Mouse (Mus musculus) heart, postnatal 14 days (tissue): ENCODE results near the gene B230104I21Rik. TPM values are rescaled to one million over a fixed set of nuclear protein-coding genes. Genes with fewer than 3 reads are reported as not detected.

Experiments used
- DNase-seq, 2 experiments: peaks; one replicate each; pipeline ENCODE4 v3.0.0; 2021 to 2022
- intact Hi-C: fragments of 180-260 bp; cut with DNase I; formaldehyde crosslinking; loops from one replicate; pipeline ENCODE4 v1.15.1; 2025
- total RNA-seq, 2 experiments: library from RNA; stranded (reverse); gene quantifications; 2 replicates each; pipeline ENCODE4 v1.2.3; 2021

B230104I21Rik gene
- total RNA-seq, 2 experiments from 2014 or later = not detected

GRCm38 (mm10) chr4:154390333-154391080, 54.6 kb downstream of the B230104I21Rik start:
- intact Hi-C loops = loop anchor here (2.0 to 5.0 kb wide), 2 partner anchors 62 to 112 kb away; no protein-coding TSS in a partner anchor
- no peak for DNase-seq

GRCm38 (mm10) chr4:154392641-154393040, 56.7 kb downstream of the B230104I21Rik start:
- DNase-seq = no peak
- intact Hi-C loops = loop anchor here (5.0 kb wide), 1 partner anchor 110 kb away; no protein-coding TSS in a partner anchor

- peak; percentile 63 to 74 for DNase-seq
- intact Hi-C loops = loop anchor here (5.0 kb wide), 1 partner anchor 109 kb away; no protein-coding TSS in a partner anchor
Measured at GRCm38 (mm10) chr4:154393196-154394122, 57.5 kb downstream of the B230104I21Rik start.

DNA sequence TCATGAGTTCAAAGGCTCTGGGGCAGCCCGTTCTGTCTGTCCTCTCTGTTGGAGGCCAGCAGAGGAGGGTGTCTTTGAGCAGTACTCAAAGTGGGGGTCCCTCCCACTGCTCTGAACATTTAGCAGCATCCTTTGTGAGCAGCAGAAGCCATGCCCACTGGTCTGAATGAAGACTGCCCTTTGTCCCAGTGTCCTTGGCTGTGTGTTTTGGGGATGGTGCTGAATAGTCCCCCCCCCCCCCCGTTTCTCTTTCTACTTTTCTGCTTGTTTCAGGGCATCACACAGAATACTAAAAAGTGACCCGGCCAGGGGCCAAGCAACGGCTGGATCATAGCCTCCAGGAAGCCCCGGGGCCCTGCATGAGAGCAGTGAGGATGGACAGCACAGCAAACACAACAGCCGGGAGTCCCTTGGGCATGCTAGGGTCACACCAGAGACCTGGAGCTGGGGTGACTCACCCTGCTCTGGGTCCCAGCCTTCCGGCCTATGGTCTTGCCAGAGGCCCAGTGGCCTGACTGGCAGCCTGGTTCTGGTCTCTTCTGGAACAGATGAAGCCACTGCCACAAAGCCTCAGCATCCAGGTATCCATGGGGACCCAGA, 58.3 kb downstream of the B230104I21Rik start:
- intact Hi-C loops = loop anchor here (5.0 kb wide), 1 partner anchor 108 kb away; no protein-coding TSS in a partner anchor
- no peak for DNase-seq

- intact Hi-C loops = no loop called here
- no peak for DNase-seq
Measured at GRCm38 (mm10) chr4:154396652-154397301, 60.9 kb downstream of the B230104I21Rik start.

Other genes with a start within 250 kb of the B230104I21Rik start
- under 1 TPM; 0.05 to 0.07 TPM for gene Trp73, start 195.9 kb upstream of the B230104I21Rik start, total RNA-seq
- 10 to 100 TPM; 12.6 to 13.5 TPM for gene Wrap73, start 193.8 kb upstream of the B230104I21Rik start, total RNA-seq
- 100 to 1,000 TPM; 121 to 126 TPM for gene Tprgl, start 175.5 kb upstream of the B230104I21Rik start, total RNA-seq
- 10 to 100 TPM; 18.2 to 20.6 TPM for gene Megf6, start 165.4 kb upstream of the B230104I21Rik start, total RNA-seq
- gene Arhgef16, start 34.5 kb upstream of the B230104I21Rik start, total RNA-seq = under 1 TPM; 0.65 to 0.71 TPM